Mouse (Mus musculus) forebrain, embryonic 11.5 days (tissue): ENCODE measurements at regions not wholly inside any gene's neighbourhood (a gene's known extent, or its start where the extent isn't known, plus 50 kb on each side); places are given as distances from the start of the nearest gene placed in this dataset.

Experiments
- ATAC-seq: fragments of 200-750 bp; cut with Nextera tagmentation; replicated peaks from 2 replicates; pipeline ENCODE4 v1.8.0; 2017; ENCODE audit warnings: moderate TSS enrichment; ENCODE audit not compliant: low FRiP score
- DNase-seq: peaks from one replicate; pipeline ENCODE4 v3.0.0-alpha.2; 2017; ENCODE audit warnings: low spot score
- H3K27ac ChIP-seq: fragments of 300-500 bp; sonication (generic); 2 replicates; pipeline ENCODE4 v1.5.1; 2014; ENCODE audit warnings: low read depth, low read length
- H3K27me3 ChIP-seq: fragments of 300-500 bp; sonication (generic); 2 replicates; pipeline ENCODE4 v1.6.1; 2014; ENCODE audit warnings: mild to moderate bottlenecking, low read length, mixed read lengths; ENCODE audit not compliant: control insufficient read depth, insufficient read depth
- H3K36me3 ChIP-seq: fragments of 300-500 bp; sonication (generic); 2 replicates; pipeline ENCODE4 v1.6.1; 2014; ENCODE audit warnings: mild to moderate bottlenecking, low read length, moderate library complexity, mixed read lengths; ENCODE audit not compliant: control insufficient read depth, insufficient read depth
- H3K4me1 ChIP-seq: fragments of 300-500 bp; sonication (generic); replicated peaks from 2 replicates; pipeline ENCODE4 v1.6.1; 2014; ENCODE audit warnings: low read length, mixed read lengths; ENCODE audit not compliant: control insufficient read depth, insufficient read depth
- H3K4me2 ChIP-seq: fragments of 300-500 bp; sonication (generic); 2 replicates; pipeline ENCODE4 v1.6.1; 2014; ENCODE audit warnings: low read depth, mild to moderate bottlenecking, low read length, moderate library complexity, mixed read lengths; ENCODE audit not compliant: severe bottlenecking
- H3K4me3 ChIP-seq: fragments of 300-500 bp; sonication (generic); 2 replicates; pipeline ENCODE4 v1.5.1; 2014; ENCODE audit warnings: low read depth, low read length
- H3K9ac ChIP-seq: fragments of 300-500 bp; sonication (generic); 2 replicates; pipeline ENCODE4 v1.6.1; 2014; ENCODE audit warnings: low read length
- H3K9me3 ChIP-seq: fragments of 300-500 bp; sonication (generic); 2 replicates; pipeline ENCODE4 v1.6.1; 2016; ENCODE audit warnings: low read length, mixed read lengths; ENCODE audit not compliant: control insufficient read depth
- WGBS: fragments of 180-500 bp; shearing (Covaris S2); extraction: QIAGEN DNeasy Blood & Tissue Kit; methylation state at CpG from one replicate; pipeline ENCODE4 v1.1.7; 2014; 5-methylcytosine and 5-hydroxymethylcytosine counted together

GRCm38 (mm10) chr17:4779017-4779416 lies 215.1 kb upstream of the Arid1b start:
- Histone ChIP-seq H3K4me3 (no peak overlapping the region), H3K36me3 (no peaks in the 10 kb centered on the region), H3K4me1 (no peaks in the 10 kb centered on the region), H3K9ac (no peak overlapping the region), H3K4me2 (no peak overlapping the region), H3K27me3 (no peaks in the 10 kb centered on the region), H3K9me3 (no peaks in the 10 kb centered on the region), H3K27ac (no peak overlapping the region)
- ATAC-seq (0 out of 2 replicates have a peak, but pooled peaks have one; percentile 27), DNase-seq (no peak)
- 97% methylated on average over 10 of the region's 10 CpGs for WGBS

DNA sequence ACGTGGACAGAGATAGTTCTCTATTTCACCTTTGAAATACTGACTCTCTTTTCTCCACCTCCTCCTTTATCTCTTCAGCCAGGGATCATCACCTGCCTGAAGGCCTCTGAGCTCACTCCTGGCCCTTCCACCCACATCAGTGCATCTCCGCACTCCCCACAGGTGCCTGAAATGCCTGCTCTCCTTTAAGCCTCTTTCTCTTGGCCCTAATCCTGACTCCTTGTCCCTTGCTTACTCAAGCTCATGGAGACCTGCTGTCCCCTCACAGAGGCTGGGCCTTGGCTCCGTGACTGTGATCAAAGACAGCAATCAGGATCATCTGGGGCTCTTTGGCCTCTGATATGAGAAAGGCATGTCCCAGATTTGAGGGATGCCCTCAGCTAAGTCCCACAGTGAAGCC lies 212.5 kb upstream of the Arid1b start:
- no peak overlapping the region for H3K4me2 ChIP-seq
- H3K4me1 ChIP-seq, result no peaks in the 10 kb centered on the region
- no peak overlapping the region for H3K4me3 ChIP-seq
- H3K27me3 ChIP-seq, result no peaks in the 10 kb centered on the region
- H3K36me3 ChIP-seq, result no peaks in the 10 kb centered on the region
- 83% methylated on average over 3 of the region's 3 CpGs for WGBS
- ATAC-seq (no peak), DNase-seq (no peak)
- no peaks in the 10 kb centered on the region for H3K9me3 ChIP-seq
- H3K27ac ChIP-seq, result no peak overlapping the region
- no peak overlapping the region for H3K9ac ChIP-seq

- ATAC-seq (no peak), DNase-seq (no peak)
- H3K9me3 ChIP-seq, result no peaks in the 10 kb centered on the region
- H3K4me3 ChIP-seq, result no peak overlapping the region
- H3K27ac ChIP-seq, result no peak overlapping the region
- H3K4me1 ChIP-seq, result no peaks in the 10 kb centered on the region
- no peaks in the 10 kb centered on the region for H3K36me3 ChIP-seq
- 76% methylated on average over 5 of the region's 5 CpGs for WGBS
- H3K27me3 ChIP-seq, result no peaks in the 10 kb centered on the region
- H3K9ac ChIP-seq, result no peak overlapping the region
- no peak overlapping the region for H3K4me2 ChIP-seq
Observed at GRCm38 (mm10) chr17:4784296-4784695, 209.8 kb upstream of the Arid1b start.

GRCm38 (mm10) chr17:4785281-4785839 lies 208.8 kb upstream of the Arid1b start:
- no peaks in the 10 kb centered on the region for H3K27me3 ChIP-seq
- H3K9ac ChIP-seq, result no peak overlapping the region
- H3K4me3 ChIP-seq, result no peak overlapping the region
- H3K4me1 ChIP-seq, result no peaks in the 10 kb centered on the region
- H3K4me2 ChIP-seq, result no peak overlapping the region
- no peak overlapping the region for H3K27ac ChIP-seq
- DNase-seq, result no peak
- ATAC-seq, result no peak
- WGBS, result 76% methylated on average over 6 of the region's 6 CpGs
- no peaks in the 10 kb centered on the region for H3K36me3 ChIP-seq
- no peaks in the 10 kb centered on the region for H3K9me3 ChIP-seq

DNA sequence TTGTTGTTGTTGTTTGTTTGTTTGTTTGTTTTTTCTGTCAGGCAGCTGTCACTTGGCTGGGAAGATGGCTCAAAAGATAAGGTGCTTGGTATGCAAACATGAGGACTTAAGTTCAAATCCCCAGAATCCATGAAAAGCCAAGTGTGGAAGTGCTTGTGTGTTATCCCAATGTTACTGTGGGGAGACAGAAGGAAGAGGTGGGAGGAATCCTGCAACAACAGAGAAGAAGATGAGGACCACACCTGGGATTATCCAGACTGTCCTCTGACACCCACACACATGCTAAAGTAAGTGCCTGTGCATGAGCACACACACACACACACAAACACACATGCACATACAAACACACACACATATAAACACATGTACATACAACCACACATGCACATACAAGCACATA lies 207.6 kb upstream of the Arid1b start:
- no peak overlapping the region for H3K9ac ChIP-seq
- H3K4me1 ChIP-seq, result no peaks in the 10 kb centered on the region
- DNase-seq, result no peak
- H3K27ac ChIP-seq, result no peak overlapping the region
- no peaks in the 10 kb centered on the region for H3K36me3 ChIP-seq
- H3K4me2 ChIP-seq, result no peak overlapping the region
- H3K27me3 ChIP-seq, result no peaks in the 10 kb centered on the region
- ATAC-seq, result no peak
- no peaks in the 10 kb centered on the region for H3K9me3 ChIP-seq
- H3K4me3 ChIP-seq, result no peak overlapping the region

- no peaks in the 10 kb centered on the region for H3K36me3 ChIP-seq
- no peaks in the 10 kb centered on the region for H3K4me1 ChIP-seq
- WGBS, result 89% methylated on average over 10 of the region's 10 CpGs
- DNase-seq (no peak), ATAC-seq (no peak)
- H3K4me2 ChIP-seq, result no peak overlapping the region
- no peaks in the 10 kb centered on the region for H3K9me3 ChIP-seq
- H3K4me3 ChIP-seq, result no peak overlapping the region
- no peak overlapping the region for H3K9ac ChIP-seq
- no peaks in the 10 kb centered on the region for H3K27me3 ChIP-seq
- H3K27ac ChIP-seq, result no peak overlapping the region
Observed at GRCm38 (mm10) chr17:4791873-4792272, 202.3 kb upstream of the Arid1b start.

GRCm38 (mm10) chr17:4796241-4796640 lies 197.9 kb upstream of the Arid1b start:
- Histone ChIP-seq H3K4me2 (no peak overlapping the region), H3K27me3 (no peaks in the 10 kb centered on the region), H3K27ac (no peak overlapping the region), H3K4me1 (no peaks in the 10 kb centered on the region), H3K4me3 (no peak overlapping the region), H3K9me3 (no peaks in the 10 kb centered on the region), H3K36me3 (no peaks in the 10 kb centered on the region), H3K9ac (no peak overlapping the region)
- DNase-seq (no peak), ATAC-seq (no peak)
- WGBS, result 87% methylated on average over 3 of the region's 3 CpGs

DNA sequence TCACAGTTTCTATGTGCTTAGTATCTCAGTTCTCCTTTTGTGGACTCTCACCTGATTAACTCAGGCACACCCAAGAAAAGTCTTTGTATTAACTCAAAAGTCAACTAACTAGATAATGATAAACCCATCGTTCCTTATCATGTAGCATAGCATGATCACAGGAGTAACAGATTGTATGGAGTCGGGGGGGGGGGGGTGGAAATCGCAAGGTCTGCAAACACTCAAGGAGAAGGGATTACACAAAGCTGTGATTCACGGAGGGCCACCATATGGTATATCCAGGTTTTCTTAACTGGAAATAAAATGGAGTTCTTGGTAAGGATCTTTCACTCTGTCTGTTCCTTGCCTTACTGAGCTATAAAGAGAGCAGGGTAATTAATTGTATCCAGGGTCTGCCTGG lies 190.1 kb upstream of the Arid1b start:
- Histone ChIP-seq H3K4me3 (no peak overlapping the region), H3K4me2 (no peak overlapping the region), H3K27ac (no peak overlapping the region), H3K36me3 (no peaks in the 10 kb centered on the region), H3K27me3 (no peaks in the 10 kb centered on the region), H3K9ac (no peak overlapping the region), H3K4me1 (no peaks in the 10 kb centered on the region), H3K9me3 (no peaks in the 10 kb centered on the region)
- WGBS, result 88% methylated on average over 4 of the region's 4 CpGs
- ATAC-seq, result no peak
- no peak for DNase-seq

GRCm38 (mm10) chr17:4806051-4806450 lies 188.1 kb upstream of the Arid1b start:
- DNase-seq (no peak), ATAC-seq (no peak)
- Histone ChIP-seq H3K9ac (no peak overlapping the region), H3K9me3 (no peaks in the 10 kb centered on the region), H3K4me2 (no peak overlapping the region), H3K4me1 (no peaks in the 10 kb centered on the region), H3K27ac (no peak overlapping the region), H3K36me3 (no peaks in the 10 kb centered on the region), H3K4me3 (no peak overlapping the region), H3K27me3 (no peaks in the 10 kb centered on the region)
- 76% methylated on average over 5 of the region's 5 CpGs for WGBS
